Mouse (Mus musculus): ENCODE results near the gene Cd79b. TPM values are rescaled to one million over a fixed set of nuclear protein-coding genes. Genes with fewer than 3 reads are reported as not detected.
"Not testable (repeated sequence)": the region's sequence is repeated elsewhere in the genome, so short reads cannot be mapped to it uniquely, and the experiment has no call there.

Gene Cd79b
- total RNA-seq (2021) = 1 to 10 TPM; 2.8 to 5.2 TPM
- long read RNA-seq, experiment 1, transcript Cd79b-201 (6 exons, 1,431 nt) = major isoform, 5 of 6 reads
- long read RNA-seq, experiment 1, partial matches to known transcripts = 0 of 6 reads
- long read RNA-seq, experiment 1, other reads (novel, unspliced or antisense) = 1 of 6 reads
- long read RNA-seq, experiment 2, partial matches to known transcripts = 1 of 5 reads
- long read RNA-seq, experiment 2, other reads (novel, unspliced or antisense) = 0 of 5 reads

- no peak for DNase-seq (ENCODE audit: low spot score in 2 of 2)
Measured at GRCm38 (mm10) chr11:106314333-106314812, at the start of gene Cd79b. Gene Cd79b, minus strand, starts transcription at chr11:106314762.

GRCm38 (mm10) chr11:106359350-106359749 is 44.8 kb upstream of the Cd79b start:
- no peak for DNase-seq (ENCODE audit: low spot score in 2 of 2)

- no peak for DNase-seq (ENCODE audit: low spot score in 2 of 2)
Measured at GRCm38 (mm10) chr11:106355382-106356128, 41.0 kb upstream of the Cd79b start.

GRCm38 (mm10) chr11:106354181-106354580 is 39.6 kb upstream of the Cd79b start:
- no peak for DNase-seq (ENCODE audit: low spot score in 2 of 2)

- no peak for DNase-seq (ENCODE audit: low spot score in 2 of 2)
Measured at GRCm38 (mm10) chr11:106353188-106353587, 38.6 kb upstream of the Cd79b start, which contains the start of gene Scn4a. Gene Scn4a, minus strand, starts transcription at chr11:106353288.

- no peak for DNase-seq (ENCODE audit: low spot score in 2 of 2)
Measured at GRCm38 (mm10) chr11:106351941-106352340, 37.4 kb upstream of the Cd79b start.

- no peak for DNase-seq (ENCODE audit: low spot score in 2 of 2)
Measured at GRCm38 (mm10) chr11:106351253-106351652, 36.7 kb upstream of the Cd79b start.

- DNase-seq (ENCODE audit: low spot score in 2 of 2) = no peak
Measured at GRCm38 (mm10) chr11:106350853-106351252, 36.3 kb upstream of the Cd79b start.

GRCm38 (mm10) chr11:106349772-106350171 is 35.2 kb upstream of the Cd79b start:
- no peak for DNase-seq (ENCODE audit: low spot score in 2 of 2)

GRCm38 (mm10) chr11:106344910-106345309 is 30.3 kb upstream of the Cd79b start:
- DNase-seq (ENCODE audit: low spot score in 2 of 2) = no peak

- DNase-seq (ENCODE audit: low spot score in 2 of 2) = no peak
Measured at GRCm38 (mm10) chr11:106340990-106341520, 26.5 kb upstream of the Cd79b start.

- not testable (repeated sequence) for DNase-seq (ENCODE audit: low spot score in 2 of 2)
Measured at GRCm38 (mm10) chr11:106339323-106339722, 24.8 kb upstream of the Cd79b start.

GRCm38 (mm10) chr11:106338870-106339269 is 24.3 kb upstream of the Cd79b start:
- DNase-seq (ENCODE audit: low spot score in 2 of 2) = no peak

GRCm38 (mm10) chr11:106338029-106338428 is 23.5 kb upstream of the Cd79b start:
- no peak for DNase-seq (ENCODE audit: low spot score in 2 of 2)

- no peak for DNase-seq (ENCODE audit: low spot score in 2 of 2)
Measured at GRCm38 (mm10) chr11:106334066-106334465, 19.5 kb upstream of the Cd79b start.

GRCm38 (mm10) chr11:106332458-106332857 is 17.9 kb upstream of the Cd79b start:
- no peak for DNase-seq (ENCODE audit: low spot score in 2 of 2)

GRCm38 (mm10) chr11:106329682-106330081 is 15.1 kb upstream of the Cd79b start:
- DNase-seq (ENCODE audit: low spot score in 2 of 2) = no peak

- DNase-seq (ENCODE audit: low spot score in 2 of 2) = no peak
Measured at GRCm38 (mm10) chr11:106329128-106329527, 14.6 kb upstream of the Cd79b start.

- no peak for DNase-seq (ENCODE audit: low spot score in 2 of 2)
Measured at GRCm38 (mm10) chr11:106328521-106328920, 14.0 kb upstream of the Cd79b start.

GRCm38 (mm10) chr11:106326475-106326874 is 11.9 kb upstream of the Cd79b start:
- no peak for DNase-seq (ENCODE audit: low spot score in 2 of 2)

- peak in 1 of 2 experiments; percentile 35 for DNase-seq (ENCODE audit: low spot score in 2 of 2)
Measured at GRCm38 (mm10) chr11:106325566-106326206, 11.1 kb upstream of the Cd79b start.

- no peak for DNase-seq (ENCODE audit: low spot score in 2 of 2)
Measured at GRCm38 (mm10) chr11:106324858-106325257, 10.3 kb upstream of the Cd79b start.

Data from adrenal gland, postnatal 4 days (tissue).